Mouse (Mus musculus): Measurements from ENCODE around the gene Ctnnbip1. TPM values are rescaled to one million over a fixed set of nuclear protein-coding genes. Genes with fewer than 3 reads are reported as not detected.
A peak's percentile ranks its signal among the peaks of the same experiment; 100 is the strongest.

Gene Ctnnbip1
- polyA plus RNA-seq, 1 experiment, result 57.8 TPM

DNA sequence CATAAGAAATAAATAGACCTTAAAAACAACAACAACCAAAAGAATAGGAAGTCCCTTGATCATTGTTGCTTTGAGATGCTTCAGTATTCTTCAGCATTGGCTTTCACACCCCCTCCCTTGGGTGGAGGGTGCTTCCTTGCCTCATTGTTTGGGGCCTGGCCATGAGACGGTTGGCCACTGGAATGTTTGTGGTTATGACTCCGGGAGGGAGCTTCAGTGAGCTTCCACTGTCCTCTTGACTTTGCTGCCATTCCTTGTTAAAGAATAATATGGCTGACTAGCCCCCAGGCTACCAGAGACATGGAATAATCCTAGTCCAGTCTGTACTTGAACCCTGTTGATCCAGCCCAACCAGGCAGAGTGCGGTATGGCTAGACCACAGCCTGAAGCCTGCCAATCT, 11.1 kb upstream of the Ctnnbip1 start:
- no peak overlapping the region for H3K4me3 ChIP-seq (ENCODE audit: insufficient read depth, poor library complexity, severe bottlenecking)
- H3ac ChIP-seq (ENCODE audit: control insufficient read depth, insufficient read length, low read depth), result no peak overlapping the region
- H3K79me3 ChIP-seq (ENCODE audit: low read depth), result no peaks in the 10 kb centered on the region
- TF ChIP-seq MAX (IDR thresholded peaks at IDR 0.05) (peak; percentile 71), MYOD1 (IDR thresholded peaks at IDR 0.05; ENCODE audit: control insufficient read depth, insufficient read length, low read depth) (no peak)
- no peaks in the 10 kb centered on the region for H3K79me2 ChIP-seq (ENCODE audit: control insufficient read depth, insufficient read depth)
- no peaks in the 10 kb centered on the region for H3K36me3 ChIP-seq (ENCODE audit: control insufficient read depth, insufficient read depth)
- no peaks in the 10 kb centered on the region for H3K27me3 ChIP-seq (ENCODE audit: control insufficient read depth, insufficient read depth, insufficient read length)

DNA sequence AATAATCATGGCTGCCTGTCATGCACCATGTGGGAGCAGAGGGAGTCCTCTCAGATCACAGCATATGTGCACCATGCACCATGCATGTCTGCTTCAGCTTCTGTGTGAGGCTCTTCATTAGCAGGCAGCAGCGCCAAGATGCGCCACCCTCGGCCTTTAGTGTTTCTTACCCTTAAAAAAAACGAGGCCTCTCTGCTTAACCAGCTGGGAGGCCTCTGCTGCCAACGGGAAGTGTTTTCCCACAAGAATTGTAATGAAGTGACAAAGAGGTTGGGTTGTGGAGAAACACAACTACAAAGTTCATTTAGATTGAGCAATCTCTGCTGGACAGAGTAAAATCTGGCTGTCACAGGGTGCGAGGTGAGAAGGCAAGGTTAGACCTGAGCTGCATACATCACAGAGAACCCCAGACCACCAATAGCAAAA, 6.8 kb upstream of the Ctnnbip1 start:
- H3K4me3 ChIP-seq (ENCODE audit: insufficient read depth, poor library complexity, severe bottlenecking), result no peak overlapping the region
- H3K79me3 ChIP-seq (ENCODE audit: low read depth), result no peaks in the 10 kb centered on the region
- no peak overlapping the region for H3ac ChIP-seq (ENCODE audit: control insufficient read depth, insufficient read length, low read depth)
- H3K79me2 ChIP-seq (ENCODE audit: control insufficient read depth, insufficient read depth), result no peaks in the 10 kb centered on the region
- H3K36me3 ChIP-seq (ENCODE audit: control insufficient read depth, insufficient read depth), result no peaks in the 10 kb centered on the region
- TF ChIP-seq MYOD1 (IDR thresholded peaks at IDR 0.05; ENCODE audit: control insufficient read depth, insufficient read length, low read depth) (no peak), CTCF (IDR thresholded peaks at IDR 0.05; ENCODE audit: control insufficient read depth, insufficient read depth, insufficient read length) (no peak), CEBPB (IDR thresholded peaks at IDR 0.05; ENCODE audit: low read depth) (no peak), MYOG (IDR thresholded peaks at IDR 0.05; ENCODE audit: control insufficient read depth, extremely low read depth, insufficient read length) (no peak), USF1 (IDR thresholded peaks at IDR 0.05; ENCODE audit: low read depth) (no peak), FOSL1 (IDR thresholded peaks at IDR 0.05; ENCODE audit: insufficient read depth, low read length, poor library complexity, severe bottlenecking) (no peak), MAX (IDR thresholded peaks at IDR 0.05) (no peak)
- no peaks in the 10 kb centered on the region for H3K27me3 ChIP-seq (ENCODE audit: control insufficient read depth, insufficient read depth, insufficient read length)

DNA sequence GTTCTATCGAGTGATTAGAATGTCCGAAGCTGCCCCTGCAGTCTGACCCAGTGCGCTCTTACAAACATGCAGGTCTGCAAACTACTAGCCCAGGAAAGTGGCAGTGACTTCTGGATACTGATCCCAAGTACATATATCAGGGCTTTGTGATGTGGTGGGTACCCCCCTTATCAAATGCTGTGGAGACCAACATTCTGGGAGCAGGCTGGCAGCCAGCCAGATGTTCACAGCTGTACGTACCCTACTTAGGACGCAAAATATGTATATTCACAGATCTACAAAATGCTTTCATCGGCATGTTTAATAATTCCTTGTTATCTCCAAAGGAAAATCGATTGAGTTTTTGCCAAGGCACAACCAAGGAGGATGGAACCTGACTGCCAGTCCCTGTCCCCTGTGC, 6.0 kb upstream of the Ctnnbip1 start:
- Histone ChIP-seq H3K4me3 (ENCODE audit: insufficient read depth, poor library complexity, severe bottlenecking) (no peak overlapping the region), H3K27me3 (ENCODE audit: control insufficient read depth, insufficient read depth, insufficient read length) (no peaks in the 10 kb centered on the region)

DNA sequence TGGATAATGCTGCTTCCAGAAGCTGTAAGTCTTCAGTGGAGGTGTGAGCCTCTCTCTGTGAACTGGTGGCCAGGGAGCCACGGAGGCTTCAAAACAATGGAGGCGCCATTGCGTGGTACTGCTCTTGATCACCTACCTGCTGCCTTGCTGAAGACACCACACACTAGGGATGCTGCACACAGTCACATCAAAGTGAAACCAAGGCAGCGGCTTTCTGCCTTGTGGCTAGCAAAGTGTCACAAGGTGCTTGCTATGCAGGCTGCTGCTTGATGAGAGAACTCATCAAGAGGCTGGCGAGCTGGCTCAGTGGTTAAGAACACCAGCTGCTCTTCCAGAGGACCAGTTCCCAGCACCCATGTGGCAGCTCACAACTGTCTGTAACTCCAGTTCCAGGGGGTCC, 2.3 kb upstream of the Ctnnbip1 start:
- Histone ChIP-seq H3K4me3 (ENCODE audit: insufficient read depth, poor library complexity, severe bottlenecking) (no peak overlapping the region), H3ac (ENCODE audit: control insufficient read depth, insufficient read length, low read depth) (no peak overlapping the region), H3K36me3 (ENCODE audit: control insufficient read depth, insufficient read depth) (no peaks in the 10 kb centered on the region), H3K27me3 (ENCODE audit: control insufficient read depth, insufficient read depth, insufficient read length) (no peaks in the 10 kb centered on the region), H3K79me3 (ENCODE audit: low read depth) (no peaks in the 10 kb centered on the region), H3K79me2 (ENCODE audit: control insufficient read depth, insufficient read depth) (peaks cover 20% of the 10 kb centered on the region)
- TF ChIP-seq CTCF (IDR thresholded peaks at IDR 0.05; ENCODE audit: control insufficient read depth, insufficient read depth, insufficient read length), result no peak
- no peak for TF ChIP-seq MAX (IDR thresholded peaks at IDR 0.05)

More for the DNA sequence above, 6.0 kb upstream of the Ctnnbip1 start:
- Histone ChIP-seq H3K36me3 (ENCODE audit: control insufficient read depth, insufficient read depth) (no peaks in the 10 kb centered on the region), H3ac (ENCODE audit: control insufficient read depth, insufficient read length, low read depth) (no peak overlapping the region), H3K79me3 (ENCODE audit: low read depth) (no peaks in the 10 kb centered on the region), H3K79me2 (ENCODE audit: control insufficient read depth, insufficient read depth) (no peaks in the 10 kb centered on the region)
- TF ChIP-seq MYOD1 (IDR thresholded peaks at IDR 0.05; ENCODE audit: control insufficient read depth, insufficient read length, low read depth) (no peak), CTCF (IDR thresholded peaks at IDR 0.05; ENCODE audit: control insufficient read depth, insufficient read depth, insufficient read length) (no peak), CEBPB (IDR thresholded peaks at IDR 0.05; ENCODE audit: low read depth) (no peak), MAX (IDR thresholded peaks at IDR 0.05) (no peak), FOSL1 (IDR thresholded peaks at IDR 0.05; ENCODE audit: insufficient read depth, low read length, poor library complexity, severe bottlenecking) (no peak), USF1 (IDR thresholded peaks at IDR 0.05; ENCODE audit: low read depth) (no peak)

DNA sequence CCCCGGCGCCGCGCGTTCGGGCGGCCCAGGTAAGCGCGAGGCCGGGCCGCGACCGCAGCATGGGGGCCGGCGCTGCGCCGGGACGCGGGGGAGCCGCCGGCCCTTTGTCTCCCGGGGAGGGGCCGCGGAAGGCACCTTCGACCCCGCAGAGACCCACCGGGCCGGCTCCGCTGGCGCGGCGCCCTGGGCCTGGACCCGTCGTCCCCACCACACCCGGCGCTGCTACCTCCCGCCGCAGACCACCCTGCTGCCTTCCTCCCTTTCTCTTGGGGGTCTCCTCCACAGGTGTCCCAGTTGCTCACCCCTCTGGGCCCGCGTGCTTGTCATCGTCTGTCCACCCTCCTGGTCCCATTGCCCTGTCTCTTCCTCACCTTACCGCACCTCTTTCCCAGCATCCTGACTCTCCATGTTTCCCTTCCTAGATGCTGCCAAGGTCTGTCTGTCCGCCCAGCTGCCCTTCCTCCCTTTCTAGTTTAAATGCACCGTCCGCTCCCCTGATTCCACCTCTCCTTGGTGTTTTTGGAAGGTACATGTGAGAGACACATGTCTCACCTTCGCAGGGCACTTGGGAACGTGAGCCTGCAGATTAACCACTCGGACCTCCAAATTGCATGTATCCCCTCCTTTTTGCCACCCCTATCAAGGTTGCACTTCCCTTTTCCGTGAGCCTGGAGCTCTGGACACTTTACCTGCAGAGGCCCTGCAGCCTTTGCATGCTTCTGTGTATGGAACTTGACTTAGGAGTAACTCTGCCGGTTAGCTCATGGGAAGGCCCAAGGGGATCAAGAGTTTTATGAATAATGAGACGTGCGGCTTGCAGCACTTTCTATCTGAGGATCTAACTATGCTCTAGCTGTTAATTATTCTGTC, 550 bp downstream of the Ctnnbip1 start:
- no peaks in the 10 kb centered on the region for H3K36me3 ChIP-seq (ENCODE audit: control insufficient read depth, insufficient read depth)
- TF ChIP-seq MYOG (IDR thresholded peaks at IDR 0.05; ENCODE audit: control insufficient read depth, extremely low read depth, insufficient read length), result no peak
- TF ChIP-seq USF1 (IDR thresholded peaks at IDR 0.05; ENCODE audit: low read depth), result no peak
- no peak for TF ChIP-seq CEBPB (IDR thresholded peaks at IDR 0.05; ENCODE audit: low read depth)
- TF ChIP-seq MAX (IDR thresholded peaks at IDR 0.05), result no peak
- no peak for TF ChIP-seq FOSL1 (IDR thresholded peaks at IDR 0.05; ENCODE audit: insufficient read depth, low read length, poor library complexity, severe bottlenecking)
- no peak for TF ChIP-seq MYOD1 (IDR thresholded peaks at IDR 0.05; ENCODE audit: control insufficient read depth, insufficient read length, low read depth)
- TF ChIP-seq CTCF (IDR thresholded peaks at IDR 0.05; ENCODE audit: control insufficient read depth, insufficient read depth, insufficient read length), result no peak
- peak overlapping the region; percentile 71 for H3K4me3 ChIP-seq (ENCODE audit: insufficient read depth, poor library complexity, severe bottlenecking)
- peak overlapping the region; percentile 81 for H3ac ChIP-seq (ENCODE audit: control insufficient read depth, insufficient read length, low read depth)
- H3K79me3 ChIP-seq (ENCODE audit: low read depth), result peaks cover 1% of the 10 kb centered on the region
- H3K27me3 ChIP-seq (ENCODE audit: control insufficient read depth, insufficient read depth, insufficient read length), result no peaks in the 10 kb centered on the region
- H3K79me2 ChIP-seq (ENCODE audit: control insufficient read depth, insufficient read depth), result peaks cover 34% of the 10 kb centered on the region

DNA sequence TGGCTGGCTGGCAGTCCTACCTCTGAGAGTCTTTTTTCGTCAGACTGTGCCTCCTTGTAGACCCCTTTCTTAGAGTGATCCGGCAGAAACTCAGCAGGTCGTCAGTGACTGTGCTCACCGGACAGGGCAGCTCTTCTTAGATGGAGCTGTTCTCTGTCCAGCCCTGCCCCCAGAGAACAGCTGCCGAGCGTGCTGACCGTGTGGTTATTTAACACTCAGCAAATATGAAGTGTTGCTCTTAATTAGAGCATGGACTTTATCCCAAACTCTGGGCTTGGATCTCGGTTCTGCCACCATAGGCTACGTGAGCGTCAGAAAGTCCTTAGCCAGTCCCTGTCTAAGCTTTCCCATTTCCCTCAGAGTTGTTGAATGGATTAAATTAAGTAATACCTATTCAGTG, 3.2 kb downstream of the Ctnnbip1 start:
- H3ac ChIP-seq (ENCODE audit: control insufficient read depth, insufficient read length, low read depth), result no peak overlapping the region
- H3K36me3 ChIP-seq (ENCODE audit: control insufficient read depth, insufficient read depth), result peaks cover 6% of the 10 kb centered on the region
- peaks cover 1% of the 10 kb centered on the region for H3K79me3 ChIP-seq (ENCODE audit: low read depth)
- no peak for TF ChIP-seq USF1 (IDR thresholded peaks at IDR 0.05; ENCODE audit: low read depth)
- no peak overlapping the region for H3K4me3 ChIP-seq (ENCODE audit: insufficient read depth, poor library complexity, severe bottlenecking)
- no peaks in the 10 kb centered on the region for H3K27me3 ChIP-seq (ENCODE audit: control insufficient read depth, insufficient read depth, insufficient read length)
- peaks cover 51% of the 10 kb centered on the region for H3K79me2 ChIP-seq (ENCODE audit: control insufficient read depth, insufficient read depth)

Data from C2C12 (cell line).